Mouse (Mus musculus): ENCODE data around the gene Flywch2.

The Flywch2 gene

DNA sequence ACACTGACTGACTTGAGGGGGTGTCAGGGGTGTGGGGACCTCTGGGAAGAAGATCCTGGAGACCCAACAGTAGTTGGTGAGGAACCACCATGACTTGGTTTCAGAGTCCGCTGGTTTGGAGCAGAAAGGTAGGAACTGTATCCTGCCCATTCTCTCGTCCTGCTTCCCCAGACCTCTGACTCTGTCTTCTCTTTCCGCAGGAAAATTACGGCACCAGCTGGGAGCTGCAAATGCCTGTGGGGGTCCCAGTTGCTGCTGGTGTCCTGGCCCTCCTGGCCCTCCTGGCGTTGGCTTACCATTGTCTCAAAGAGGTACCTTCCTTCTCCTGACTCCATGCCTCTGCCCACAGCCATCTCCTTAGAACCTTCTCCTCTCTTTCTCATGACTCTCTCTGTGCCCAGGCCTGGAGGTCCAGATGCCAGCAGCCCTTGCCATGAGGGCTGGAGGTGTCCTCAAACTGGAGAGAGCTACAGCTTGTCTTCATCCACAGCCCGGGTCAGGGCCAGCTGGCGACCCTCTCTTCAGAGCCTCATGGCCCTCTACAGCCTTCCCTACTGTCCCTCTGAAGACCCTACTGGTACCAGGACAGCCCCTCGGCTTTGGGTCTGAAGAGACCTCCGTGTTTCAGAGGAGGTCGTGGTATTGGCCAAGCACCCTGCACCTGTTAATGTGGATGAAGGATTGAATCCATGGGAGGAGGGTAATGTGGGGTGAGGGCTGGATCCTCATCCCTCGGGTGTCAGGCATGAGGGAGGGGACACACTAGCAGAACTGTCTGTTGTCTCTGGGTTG is 36.3 kb downstream of the Flywch2 start:
- no peak for DNase-seq (ENCODE audit: low read depth in 2 of 2, low spot score in 2 of 2)

DNA sequence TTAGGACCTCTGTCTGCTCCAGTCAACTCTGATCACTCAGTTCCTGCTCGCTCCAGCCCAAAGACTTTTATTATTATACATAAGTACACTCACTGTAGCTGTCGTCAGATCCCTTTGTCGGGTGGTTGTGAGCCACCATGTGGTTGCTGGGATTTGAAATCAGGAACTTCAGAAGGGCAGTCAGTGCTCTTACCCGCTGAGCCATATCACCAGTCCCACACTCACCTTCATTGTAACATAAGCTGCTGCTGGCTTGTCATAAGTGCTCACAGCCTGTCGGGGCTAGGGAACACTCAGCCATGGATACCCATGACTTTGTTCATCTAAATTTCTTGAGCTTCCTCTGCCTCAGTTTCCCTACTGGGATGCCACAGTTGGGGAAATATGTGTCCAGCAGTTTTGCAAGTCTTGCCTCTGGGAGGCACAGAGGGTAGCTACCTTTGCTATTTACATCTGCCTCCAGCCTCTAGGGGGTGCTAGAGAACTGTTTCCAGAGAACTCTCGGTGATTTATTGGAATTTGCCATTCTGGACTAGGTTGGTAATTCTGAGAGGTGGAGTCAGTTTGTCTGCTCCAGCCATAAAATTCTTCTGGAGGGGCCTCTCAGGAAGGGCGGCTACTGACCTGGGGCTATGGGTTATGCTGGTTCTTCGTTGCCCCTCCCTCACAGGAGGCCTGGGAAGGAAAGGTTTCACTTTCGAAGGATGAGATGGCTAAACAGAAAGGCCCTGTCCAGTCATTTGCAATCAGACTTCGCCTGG is 37.1 kb downstream of the Flywch2 start:
- DNase-seq (ENCODE audit: low read depth in 2 of 2, low spot score in 2 of 2), result peak; percentile 58 to 76

DNA sequence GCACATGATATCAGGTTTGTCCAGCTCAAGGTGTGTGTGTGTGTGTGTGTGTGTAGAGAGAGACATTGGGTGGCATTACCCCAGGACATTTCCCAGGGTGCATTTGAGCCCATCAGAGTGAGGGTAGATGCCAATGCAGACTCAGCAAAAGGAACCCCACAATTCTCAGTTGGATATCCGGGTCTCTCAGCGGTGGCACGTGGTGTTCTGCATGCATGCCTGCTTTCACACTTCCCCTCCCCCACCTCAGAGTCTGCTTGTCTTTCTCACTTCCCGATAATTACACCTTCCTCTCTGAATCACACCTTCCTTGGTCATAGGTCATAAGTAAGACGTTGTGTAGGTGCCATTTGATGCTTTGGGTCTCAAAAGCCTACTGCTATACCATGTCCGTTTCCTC is 37.9 kb downstream of the Flywch2 start:
- no peak for DNase-seq (ENCODE audit: low read depth in 2 of 2, low spot score in 2 of 2)

DNA sequence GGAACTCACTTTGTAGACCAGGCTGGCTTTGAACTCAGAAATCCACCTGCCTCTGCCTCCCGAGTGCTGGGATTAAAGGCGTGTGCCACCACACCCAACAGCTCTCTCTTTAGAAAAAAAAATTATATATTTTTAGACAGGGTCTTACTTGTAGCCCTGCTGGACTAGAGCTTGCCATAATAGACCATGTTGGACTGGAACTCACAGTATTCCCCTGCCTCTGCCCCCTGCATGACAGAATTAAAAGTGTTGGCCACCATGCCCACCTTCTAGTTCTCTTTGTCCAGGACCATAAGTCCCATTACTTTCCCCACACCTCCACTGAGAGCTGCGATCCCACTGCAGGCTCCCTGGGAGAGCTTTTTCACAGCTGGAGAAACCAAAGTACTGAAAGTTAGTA is 38.4 kb downstream of the Flywch2 start:
- no peak for DNase-seq (ENCODE audit: low read depth in 2 of 2, low spot score in 2 of 2)

DNA sequence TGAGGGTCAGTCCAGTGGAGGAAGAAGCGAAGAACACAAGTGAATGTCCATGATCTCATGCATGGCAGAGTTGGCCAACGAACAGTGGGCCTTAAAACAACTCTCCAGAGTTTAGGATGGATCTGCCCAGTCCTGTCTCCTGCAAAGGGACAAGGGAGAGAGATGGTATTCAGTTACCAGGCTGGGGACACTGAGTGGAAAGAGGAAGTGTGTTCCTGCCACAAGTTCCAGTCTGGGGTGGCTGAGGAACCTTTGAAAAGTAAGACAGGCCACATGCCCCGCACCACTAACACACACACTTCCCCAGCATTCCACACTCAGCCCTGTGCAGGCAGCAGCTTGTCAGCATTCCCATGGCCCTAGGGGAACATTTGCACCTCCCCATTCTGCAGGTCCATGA is 39.1 kb downstream of the Flywch2 start:
- DNase-seq (ENCODE audit: low read depth in 2 of 2, low spot score in 2 of 2), result no peak

DNA sequence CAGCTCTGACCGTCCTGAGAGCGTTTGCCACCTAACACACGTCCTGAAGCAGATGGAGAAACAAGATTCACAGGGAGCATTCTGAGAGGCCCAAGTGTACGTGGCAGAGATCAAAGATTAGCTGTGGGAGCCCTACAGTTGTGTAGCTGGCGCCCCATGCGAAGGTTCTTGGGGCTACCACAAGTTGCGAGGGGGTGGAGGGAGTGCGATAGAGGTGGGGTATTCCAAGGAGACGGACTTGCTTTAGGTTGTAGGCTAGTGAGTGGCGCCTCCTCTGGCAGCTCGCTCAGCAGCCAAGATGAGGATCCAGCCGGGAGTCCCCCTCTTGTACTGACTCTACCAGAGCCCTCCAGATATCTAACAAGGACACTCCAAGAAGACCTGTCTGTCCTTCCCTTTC is 39.6 kb downstream of the Flywch2 start:
- no peak for DNase-seq (ENCODE audit: low read depth in 2 of 2, low spot score in 2 of 2)

DNA sequence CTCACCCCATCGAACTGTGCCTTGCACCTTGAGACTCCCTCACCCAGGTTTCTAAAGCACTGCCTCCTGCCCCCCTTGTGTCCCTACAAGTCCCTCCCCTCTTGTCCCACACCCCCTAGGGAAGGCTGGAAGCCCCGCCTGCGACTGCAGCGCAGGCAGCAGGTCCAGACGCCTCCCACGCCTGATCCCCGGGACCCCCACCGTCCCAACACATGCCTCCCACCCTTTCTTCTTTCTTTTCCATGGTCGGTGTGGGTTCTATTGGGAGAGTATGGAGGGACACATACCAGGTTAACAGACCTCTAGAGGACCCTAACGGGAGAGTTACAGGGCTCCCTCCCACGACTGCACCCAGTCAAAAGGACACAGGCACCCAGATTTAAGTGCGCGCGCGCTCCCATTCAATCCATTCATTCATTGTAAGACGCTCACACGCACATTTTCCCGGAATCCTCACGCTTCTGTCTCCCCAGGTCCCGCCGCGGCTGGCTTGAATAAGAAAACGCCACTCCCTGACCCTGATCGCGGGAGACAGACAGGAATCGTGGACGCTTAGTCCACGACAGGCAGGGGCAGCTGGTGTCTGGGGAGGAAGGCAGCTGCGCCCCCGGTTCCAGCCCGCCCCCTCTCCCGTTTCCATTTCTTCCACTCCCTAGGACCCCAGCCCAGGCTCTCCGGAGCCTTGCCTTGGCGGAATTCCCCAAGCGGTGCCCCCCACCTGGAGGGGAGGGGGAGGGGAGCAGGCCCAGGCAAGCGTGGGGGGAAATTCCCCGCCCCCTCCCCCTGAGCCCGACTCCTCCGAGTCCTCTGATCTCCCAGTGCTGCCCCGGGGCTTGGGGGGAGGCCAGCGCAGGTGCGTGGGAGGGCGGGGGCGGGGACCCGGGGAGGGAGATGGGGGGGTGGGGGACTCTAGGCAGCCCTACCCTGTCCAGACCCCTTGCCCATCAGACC is 40.3 kb downstream of the Flywch2 start, which contains the start of gene Kremen2:
TSS of gene Kremen2 (minus strand) at position 533 of the 951 bp plus-strand sequence.
- no peak for DNase-seq (ENCODE audit: low read depth in 2 of 2, low spot score in 2 of 2)

DNA sequence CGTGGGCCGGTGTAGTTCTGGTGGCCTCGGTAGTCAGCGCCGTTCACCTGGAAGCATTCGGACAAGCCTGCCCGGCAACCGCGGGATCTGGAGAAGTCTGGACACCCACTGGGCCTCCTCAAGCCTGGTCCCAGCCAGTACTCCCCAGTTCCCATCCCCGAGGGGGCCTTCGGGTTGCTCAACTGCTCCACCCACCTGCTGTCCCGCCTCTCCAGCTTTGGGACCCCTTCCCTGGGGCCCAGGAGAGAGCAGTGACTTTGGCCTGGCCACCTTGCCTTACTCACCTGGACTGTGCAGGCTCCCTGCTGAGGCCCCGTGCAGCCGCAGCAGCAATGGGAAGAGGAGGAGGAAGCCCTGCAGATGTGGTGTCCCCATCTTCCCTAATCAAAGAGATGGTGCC is 41.2 kb downstream of the Flywch2 start:
- DNase-seq (ENCODE audit: low read depth in 2 of 2, low spot score in 2 of 2), result no peak

DNA sequence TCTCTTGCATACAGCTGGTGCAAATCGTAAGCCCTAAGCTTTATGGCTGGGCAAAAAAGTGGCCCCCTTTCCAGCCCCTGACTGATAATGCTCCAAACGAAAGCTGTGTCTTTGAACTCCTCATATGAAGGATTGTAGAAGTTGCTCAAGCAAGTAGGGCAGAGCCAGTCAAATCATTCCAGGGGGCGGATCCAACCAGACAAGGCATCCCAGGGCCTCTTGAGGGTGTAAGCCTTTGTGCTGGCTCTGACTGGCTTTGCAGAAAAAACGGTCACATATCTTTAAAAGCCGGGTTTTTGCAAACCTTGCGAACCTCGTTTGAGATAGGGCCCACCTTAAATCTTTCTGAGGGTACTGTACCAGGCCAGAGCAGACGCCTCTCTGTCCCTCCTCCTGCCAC is 41.8 kb downstream of the Flywch2 start:
- no peak for DNase-seq (ENCODE audit: low read depth in 2 of 2, low spot score in 2 of 2)

DNA sequence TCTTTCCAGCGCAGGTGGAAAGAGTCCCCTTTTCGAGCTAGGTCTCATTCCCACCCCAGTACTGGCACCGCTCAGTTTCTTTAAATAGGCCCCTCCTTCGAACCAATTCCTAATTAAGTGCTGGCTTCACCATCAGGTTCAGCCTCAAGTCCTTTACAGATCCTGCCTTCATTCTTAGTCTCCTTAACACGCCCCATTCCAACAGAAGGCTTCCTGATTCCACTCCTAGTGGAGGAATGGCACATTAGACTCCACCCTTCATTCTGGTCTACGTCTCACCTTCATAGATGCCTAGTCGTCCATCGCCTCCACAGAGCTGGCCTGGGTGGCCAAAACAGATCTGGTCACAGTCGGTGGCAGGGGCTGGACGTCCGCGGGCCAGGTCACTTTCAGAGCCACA is 42.9 kb downstream of the Flywch2 start:
- no peak for DNase-seq (ENCODE audit: low read depth in 2 of 2, low spot score in 2 of 2)

DNA sequence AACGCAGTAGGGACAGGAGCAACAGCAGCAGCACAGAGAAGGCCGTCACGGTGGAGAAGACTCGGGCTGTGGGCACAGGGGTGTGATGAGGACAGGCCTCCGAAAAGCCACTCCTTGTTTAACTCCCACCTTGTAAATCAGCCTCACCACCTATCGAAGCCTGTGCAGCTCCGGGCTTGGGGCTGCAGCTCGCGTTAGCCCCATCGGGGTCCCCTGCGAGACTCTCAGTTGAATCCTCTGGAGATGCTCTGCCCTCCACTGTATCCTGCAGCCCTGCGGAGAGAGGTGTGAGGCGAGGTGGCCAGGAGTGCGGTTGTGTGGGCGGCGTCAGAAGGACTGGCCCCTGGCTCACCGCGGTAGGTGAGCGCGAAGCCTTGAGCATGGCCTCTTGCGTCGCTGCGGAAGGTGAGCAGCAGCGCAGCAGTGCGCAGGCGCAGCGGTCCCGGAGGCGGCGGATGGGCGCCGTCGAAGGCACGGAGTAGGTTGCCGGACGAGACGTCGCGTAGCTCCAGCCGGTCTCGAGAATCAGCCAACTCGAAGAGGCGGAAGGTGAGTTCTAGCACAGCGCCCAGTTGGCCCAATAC is 43.6 kb downstream of the Flywch2 start:
- DNase-seq (ENCODE audit: low read depth in 2 of 2, low spot score in 2 of 2), result peak; percentile 35 to 50

DNA sequence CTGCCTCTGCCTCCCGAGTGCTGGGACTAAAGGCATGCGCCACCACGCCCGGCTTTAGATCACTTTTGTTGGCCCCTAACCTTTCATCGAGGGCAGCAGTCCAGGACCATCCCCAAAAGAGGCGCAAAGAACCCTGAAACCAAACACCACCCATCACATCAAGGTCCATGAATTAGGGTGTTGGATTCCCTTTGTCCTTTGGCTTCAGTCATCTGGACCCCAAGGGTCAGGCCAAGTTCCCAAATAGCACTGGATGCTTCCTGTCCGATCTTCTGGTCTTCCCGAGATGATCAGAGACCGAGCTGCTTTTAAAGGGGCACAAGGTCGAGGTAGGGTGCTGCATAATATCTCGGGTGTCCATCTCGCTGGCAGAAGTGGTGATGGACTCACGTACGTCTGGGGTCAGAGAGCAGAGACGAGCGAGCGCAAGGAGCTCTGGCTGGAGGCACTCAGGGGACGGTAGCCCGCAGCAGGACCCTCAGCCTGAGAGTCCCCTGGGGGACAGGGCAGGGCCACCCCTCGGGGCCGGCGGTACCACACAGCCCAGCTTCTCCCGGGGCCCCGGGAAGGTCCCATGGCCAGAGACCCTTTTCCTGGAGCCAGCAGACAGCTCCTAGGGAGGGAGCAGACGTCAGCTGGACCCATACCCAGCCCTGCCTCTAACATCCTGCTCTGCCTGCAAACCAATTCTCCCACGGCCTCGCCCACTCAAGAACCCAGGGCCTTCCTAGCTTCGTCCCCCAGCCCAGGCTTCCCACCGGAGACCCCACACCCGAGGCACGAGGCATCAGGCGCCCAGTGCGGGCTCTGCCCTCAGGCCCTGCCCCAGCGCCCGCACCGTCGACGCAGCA is 44.3 kb downstream of the Flywch2 start:
- no peak for DNase-seq (ENCODE audit: low read depth in 2 of 2, low spot score in 2 of 2)

DNA sequence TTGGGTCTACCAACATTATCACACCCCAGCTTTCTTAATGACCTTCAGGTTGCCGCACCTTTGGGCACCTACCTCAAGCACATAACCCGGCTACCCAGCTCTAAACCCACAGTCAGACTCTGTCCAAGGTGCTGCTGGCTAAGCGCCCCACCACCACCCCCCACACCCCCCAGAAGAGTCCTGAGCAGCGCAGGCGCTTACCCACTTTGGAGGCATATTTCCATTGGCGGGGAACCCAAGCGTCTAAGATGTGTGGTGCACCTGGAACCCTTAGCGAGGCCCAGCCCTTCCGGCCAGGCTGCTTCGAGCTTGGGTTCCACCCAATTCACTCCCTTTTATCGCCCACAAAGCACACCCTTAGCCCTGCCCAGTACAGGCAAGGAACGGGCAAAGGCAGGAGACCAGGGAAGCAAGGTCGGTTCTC is 45.3 kb downstream of the Flywch2 start, which contains the start of gene Paqr4:
TSS of gene Paqr4 (minus strand) at position 270 of the 424 bp plus-strand sequence.
- no peak for DNase-seq (ENCODE audit: low read depth in 2 of 2, low spot score in 2 of 2)

DNA sequence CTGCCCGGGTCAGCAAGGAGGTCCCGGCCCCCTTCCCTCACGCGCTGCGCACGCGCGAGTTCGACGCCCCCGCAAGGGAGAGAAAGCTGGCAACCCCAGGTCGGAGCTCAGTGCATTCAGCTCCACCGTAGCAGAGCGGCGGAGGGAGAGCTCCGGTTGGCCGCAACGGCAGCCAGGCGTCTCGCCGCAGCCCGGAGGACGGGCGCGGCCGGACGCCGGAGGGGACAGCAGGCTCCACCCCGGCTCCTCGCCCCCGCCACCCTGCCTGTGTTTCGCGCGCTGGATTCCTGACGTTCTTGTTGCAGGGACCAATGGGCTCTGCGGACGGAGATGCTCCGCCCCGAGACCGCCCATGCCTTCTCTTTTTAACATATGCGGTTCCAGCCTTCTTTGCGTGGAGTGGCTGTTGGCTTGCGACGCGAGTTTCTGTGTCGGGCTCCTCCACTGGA is 45.7 kb downstream of the Flywch2 start:
- DNase-seq (ENCODE audit: low read depth in 2 of 2, low spot score in 2 of 2), result peak; percentile 57 to 69

DNA sequence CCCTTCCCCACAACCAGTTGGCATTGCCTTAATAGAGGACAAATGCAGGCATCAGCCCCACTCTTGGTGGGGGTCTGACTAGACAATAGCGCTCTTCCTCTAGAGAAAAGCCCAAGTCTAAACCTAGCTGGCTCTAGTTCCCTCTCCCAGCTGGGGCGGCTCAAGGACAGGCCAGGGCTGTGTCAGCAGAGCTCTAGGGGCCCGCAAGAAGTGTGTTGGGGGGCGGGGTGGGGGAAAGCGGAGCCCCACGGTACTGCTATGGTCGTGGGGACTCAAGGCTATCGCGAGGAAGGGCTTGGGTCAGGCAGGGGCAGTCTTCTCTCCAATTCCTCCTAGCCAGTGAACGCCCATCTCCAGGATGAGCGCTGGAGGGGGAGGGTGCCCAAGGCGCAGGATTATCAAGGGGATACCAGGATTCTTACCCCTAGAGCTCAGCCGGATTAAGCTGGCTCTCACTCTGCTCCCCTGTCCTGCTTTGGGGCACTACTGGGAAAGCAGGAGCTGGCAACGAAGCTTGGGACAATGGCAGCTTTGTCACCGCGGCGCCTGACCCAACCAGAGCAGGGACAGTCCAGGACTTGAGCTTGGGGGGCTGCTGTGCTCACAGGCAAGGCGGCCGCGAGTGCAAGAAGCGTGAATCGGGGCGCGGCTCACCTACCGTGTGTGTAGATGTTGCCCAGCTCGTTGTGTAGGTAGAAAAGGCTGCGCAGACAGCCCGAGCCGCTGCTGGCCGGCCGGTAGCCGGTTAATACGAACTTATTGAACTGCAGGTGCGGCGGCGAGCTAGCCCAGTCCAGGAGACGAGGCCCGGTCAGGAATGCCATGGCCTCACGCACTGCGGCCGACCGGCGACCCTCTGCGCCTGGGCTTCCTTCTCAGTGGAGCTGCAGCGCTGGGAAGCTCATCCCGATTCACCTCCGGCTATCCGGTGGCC is 46.4 kb downstream of the Flywch2 start:
- no peak for DNase-seq (ENCODE audit: low read depth in 2 of 2, low spot score in 2 of 2)

DNA sequence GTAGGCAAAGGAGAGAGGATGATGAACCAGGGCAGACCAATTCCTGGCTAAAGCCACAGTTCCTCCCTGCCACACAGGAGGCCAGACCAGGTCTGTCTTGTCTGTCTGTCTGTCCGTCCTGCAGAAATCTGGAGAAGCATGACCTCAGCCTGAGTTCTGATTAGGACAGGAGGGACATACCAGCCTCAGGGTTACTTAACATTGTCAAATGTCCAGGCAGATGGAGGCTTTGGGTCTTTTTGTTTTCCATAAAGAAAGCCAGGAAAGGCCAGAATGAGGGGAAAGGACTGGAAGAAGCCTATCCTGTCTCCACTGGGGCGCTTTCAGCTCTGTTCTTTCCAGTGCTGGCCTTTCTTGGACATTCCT is 47.1 kb downstream of the Flywch2 start:
- DNase-seq (ENCODE audit: low read depth in 2 of 2, low spot score in 2 of 2), result no peak

DNA sequence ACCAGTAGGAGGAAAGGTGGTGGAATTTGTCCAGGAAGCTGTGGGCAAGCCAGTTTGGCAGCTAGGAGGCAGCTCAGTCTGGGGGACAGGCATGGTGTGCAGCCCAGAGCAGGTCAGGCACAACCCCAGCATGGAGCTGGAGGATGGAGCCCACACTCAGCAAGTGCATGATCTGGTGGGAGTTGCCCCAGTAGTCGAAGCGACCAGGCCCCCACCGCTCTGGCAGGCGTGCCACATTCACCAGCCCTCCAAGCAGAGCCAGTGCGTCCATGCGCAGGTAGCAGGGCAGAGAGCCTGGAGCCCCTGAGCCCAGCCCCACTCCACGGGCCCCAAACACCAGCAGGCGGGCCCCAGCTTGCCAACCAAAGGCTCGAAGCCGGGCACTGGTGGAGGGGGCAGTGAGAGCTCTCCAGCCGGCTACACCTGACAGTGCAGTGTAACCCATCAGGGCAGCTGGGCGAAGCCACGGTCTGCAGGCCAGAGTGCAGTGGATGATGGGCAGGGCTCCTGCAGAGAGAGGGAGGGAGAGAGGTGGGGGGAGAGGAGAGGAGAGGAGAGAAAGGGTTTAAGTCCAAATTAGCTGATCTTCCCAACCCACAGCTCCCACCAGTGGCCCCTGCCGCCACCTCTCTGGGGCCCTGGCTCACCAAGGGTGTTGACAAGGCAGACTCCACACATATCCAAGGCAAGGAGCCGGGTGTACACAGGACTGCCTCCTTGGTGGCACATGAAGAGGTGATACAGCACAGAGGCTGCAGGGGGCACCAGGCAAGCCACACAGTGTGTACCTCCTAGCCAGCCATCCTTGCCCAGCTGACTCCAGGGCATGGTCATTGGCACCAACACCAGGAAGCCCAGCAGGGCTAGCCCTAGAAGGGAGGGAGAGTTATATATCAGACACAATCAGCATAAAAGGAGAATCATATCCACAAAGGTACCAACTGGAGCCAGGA is 48.1 kb downstream of the Flywch2 start:
- DNase-seq (ENCODE audit: low read depth in 2 of 2, low spot score in 2 of 2), result no peak

DNA sequence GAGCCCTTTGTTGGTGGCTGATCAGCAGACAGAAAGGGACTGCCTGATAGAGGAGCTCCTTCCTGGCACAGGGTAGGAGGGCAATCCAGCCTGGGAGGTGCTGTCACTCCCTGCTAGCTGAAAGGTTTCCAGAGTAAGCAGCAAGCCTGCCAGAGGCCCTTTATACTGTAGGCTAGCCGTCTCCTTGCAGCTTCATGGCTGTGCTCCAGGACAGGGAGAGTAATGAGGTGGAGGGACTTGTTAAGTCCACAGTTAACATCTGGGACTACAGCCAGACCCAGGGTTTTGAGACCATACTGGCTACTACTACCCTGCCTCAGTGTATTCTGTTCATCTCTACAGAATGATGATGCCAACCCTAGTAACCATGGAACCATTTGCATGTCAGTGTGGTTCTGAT is 51.5 kb downstream of the Flywch2 start:
- DNase-seq (ENCODE audit: low read depth in 2 of 2, low spot score in 2 of 2), result no peak
